Mouse (Mus musculus) liver, adult 2 months (tissue): Measurements from ENCODE around the gene Gnaq.

Experiments used
- CTCF ChIP-seq: fragments of 200-500 bp; IDR thresholded peaks from 2 replicates; pipeline ENCODE4 v1.5.1; 2011; ENCODE audit warnings: low read depth, low read length, control low read depth
- POLR2A ChIP-seq: fragments of 200-500 bp; IDR thresholded peaks from 2 replicates; pipeline ENCODE4 v1.6.1; 2011; ENCODE audit warnings: low read length, control low read depth; ENCODE audit not compliant: insufficient read depth; ENCODE audit errors: extremely low read depth

GRCm38 (mm10) chr19:16250921-16251320 is 118.3 kb downstream of the Gnaq start:
- TF ChIP-seq CTCF, result no peak
- no peak for TF ChIP-seq POLR2A
